Mouse (Mus musculus) c-Kit-positive CD71-positive TER-119-negative erythroid progenitor cells, embryonic 14.5 days (primary cell): ENCODE measurements around the gene Srp9.
"Not testable (repeated sequence)": the region's sequence is repeated elsewhere in the genome, so short reads cannot be mapped to it uniquely, and the experiment has no call there.

Source experiments
- DNase-seq: peaks from one replicate; pipeline ENCODE4 v3.0.0-alpha.2; 2013; ENCODE audit warnings: low read depth

Gene Srp9

GRCm38 (mm10) chr1:182145546-182145945, 21.0 kb downstream of the Srp9 start:
- no peak for DNase-seq

DNA sequence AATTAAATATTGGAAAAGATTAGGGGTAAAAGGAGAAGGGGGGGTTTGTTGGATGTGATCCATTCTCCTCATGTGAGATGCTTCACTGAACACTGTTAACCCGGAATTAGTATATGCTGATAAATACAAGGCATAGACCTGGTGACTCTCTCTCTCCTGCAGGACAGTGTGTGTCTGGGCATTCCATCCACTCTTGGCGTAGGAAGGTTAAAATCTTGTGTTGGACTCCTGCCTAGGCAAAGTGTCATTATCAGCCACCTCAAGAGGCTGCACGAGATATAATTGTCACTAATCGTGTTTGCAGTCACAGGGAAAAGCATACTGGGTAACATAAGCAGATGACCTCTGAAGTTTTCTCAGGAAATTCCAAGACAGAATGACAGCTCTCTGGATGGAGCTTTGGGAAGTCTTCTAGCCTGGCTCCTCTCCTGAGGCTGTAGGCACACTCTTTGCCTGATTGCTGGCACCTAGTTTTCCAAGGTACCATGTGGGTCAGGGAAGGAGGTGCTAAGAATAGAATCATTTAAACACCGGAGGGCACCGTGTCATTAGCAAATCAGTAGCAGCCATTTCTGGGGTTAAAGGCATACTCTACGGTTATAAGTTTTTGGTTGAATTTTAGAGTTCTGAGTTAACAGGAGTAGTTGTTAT, 24.5 kb downstream of the Srp9 start:
- no peak for DNase-seq

- DNase-seq = peak; percentile 28
Observed at GRCm38 (mm10) chr1:182149966-182150365, 25.4 kb downstream of the Srp9 start.

- no peak for DNase-seq
Observed at GRCm38 (mm10) chr1:182157734-182158133, 33.2 kb downstream of the Srp9 start.

- no peak for DNase-seq
Observed at GRCm38 (mm10) chr1:182159575-182159974, 35.0 kb downstream of the Srp9 start.

GRCm38 (mm10) chr1:182162951-182163350, 38.4 kb downstream of the Srp9 start:
- no peak for DNase-seq

DNA sequence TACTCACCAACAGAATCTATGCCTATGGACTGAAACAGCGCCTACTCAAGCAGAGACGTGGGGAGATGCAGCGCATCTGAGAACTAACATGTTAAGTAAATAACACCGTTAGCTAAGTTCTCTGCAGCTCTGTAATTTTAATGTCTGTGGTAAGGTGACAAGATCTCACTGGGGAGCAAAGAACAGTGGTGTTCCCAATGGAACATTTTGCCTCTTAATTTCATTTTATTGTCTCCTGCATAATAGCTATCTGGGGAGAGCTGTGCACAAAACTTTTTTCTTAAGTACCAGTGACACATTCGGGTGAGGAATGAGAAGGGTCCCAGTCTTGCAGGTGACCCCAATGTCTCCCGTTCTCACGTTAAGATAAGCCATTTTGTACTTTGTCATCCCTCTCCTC, 39.8 kb downstream of the Srp9 start, which contains the start of gene Vmn1r1:
Gene Vmn1r1 (minus strand): TSS at position 101 of the 400 bp plus-strand sequence.
- no peak for DNase-seq

- DNase-seq = not testable (repeated sequence)
Observed at GRCm38 (mm10) chr1:182170206-182170605, 45.7 kb downstream of the Srp9 start.

DNA sequence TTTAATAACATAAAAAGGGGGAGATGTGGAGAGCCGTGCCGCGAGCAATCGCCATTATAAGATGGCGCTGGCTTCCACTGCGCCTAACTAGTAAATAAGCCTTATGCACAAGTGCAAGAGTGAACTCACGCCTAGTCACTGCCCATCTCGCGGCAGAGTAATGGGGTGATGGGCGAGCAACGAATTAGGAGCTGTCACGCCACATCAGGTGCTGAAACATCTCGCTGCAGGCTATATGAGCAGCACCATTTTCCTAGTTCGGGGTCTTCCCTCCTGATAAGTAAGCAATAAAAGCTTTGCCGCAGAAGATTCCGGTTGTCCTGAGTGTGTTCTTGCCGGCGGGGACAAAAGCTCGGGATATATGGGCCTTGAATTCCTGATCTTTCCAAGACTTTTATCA, 52.4 kb downstream of the Srp9 start:
- not testable (repeated sequence) for DNase-seq

DNA sequence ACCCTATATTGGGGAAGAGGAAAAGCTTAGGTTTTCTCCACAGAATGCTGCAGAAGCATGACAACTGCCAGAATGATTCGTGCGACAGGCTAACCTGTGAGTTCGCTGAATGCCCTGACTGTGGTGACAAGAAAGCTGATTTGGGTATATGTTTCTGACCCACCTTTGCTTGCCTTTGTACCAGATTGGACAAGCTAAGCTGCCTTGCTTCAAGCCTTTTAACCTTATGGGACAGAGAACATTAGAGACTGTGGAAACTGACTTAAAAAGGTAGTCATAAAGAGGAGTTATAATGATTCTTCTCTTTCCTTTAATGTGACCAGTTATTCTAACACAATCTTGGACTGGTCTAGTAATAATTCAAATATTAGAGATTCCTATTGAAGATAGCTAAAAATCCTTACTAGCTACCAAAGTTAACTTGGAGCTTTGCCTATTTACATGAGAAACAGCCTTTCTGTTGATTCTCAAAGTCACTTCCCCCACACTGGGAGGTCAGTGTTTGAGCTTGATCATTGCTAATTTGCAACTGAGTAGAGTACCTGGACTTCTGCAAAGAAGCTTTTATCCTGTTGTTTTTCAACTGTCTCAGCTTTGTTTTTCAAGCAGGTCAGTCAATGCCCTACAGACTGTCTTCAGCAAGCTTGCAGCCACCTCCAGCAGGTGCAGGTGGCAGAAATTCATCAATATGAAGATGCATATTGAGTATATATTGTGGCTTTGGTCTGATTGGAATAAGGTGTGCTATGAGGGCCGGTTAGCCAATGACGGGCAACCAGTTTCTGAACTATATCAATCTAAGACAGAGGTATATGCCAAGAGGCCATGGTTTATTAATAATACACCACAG, 57.1 kb downstream of the Srp9 start:
- no peak for DNase-seq
